Mouse (Mus musculus) neural tube, embryonic 10.5 days (tissue): ENCODE measurements around the gene Itm2b.

Source experiments
- DNase-seq: peaks from one replicate; pipeline ENCODE4 v3.0.0-alpha.2; 2017; ENCODE audit warnings: low spot score; ENCODE audit errors: extremely low spot score

Itm2b gene

DNA sequence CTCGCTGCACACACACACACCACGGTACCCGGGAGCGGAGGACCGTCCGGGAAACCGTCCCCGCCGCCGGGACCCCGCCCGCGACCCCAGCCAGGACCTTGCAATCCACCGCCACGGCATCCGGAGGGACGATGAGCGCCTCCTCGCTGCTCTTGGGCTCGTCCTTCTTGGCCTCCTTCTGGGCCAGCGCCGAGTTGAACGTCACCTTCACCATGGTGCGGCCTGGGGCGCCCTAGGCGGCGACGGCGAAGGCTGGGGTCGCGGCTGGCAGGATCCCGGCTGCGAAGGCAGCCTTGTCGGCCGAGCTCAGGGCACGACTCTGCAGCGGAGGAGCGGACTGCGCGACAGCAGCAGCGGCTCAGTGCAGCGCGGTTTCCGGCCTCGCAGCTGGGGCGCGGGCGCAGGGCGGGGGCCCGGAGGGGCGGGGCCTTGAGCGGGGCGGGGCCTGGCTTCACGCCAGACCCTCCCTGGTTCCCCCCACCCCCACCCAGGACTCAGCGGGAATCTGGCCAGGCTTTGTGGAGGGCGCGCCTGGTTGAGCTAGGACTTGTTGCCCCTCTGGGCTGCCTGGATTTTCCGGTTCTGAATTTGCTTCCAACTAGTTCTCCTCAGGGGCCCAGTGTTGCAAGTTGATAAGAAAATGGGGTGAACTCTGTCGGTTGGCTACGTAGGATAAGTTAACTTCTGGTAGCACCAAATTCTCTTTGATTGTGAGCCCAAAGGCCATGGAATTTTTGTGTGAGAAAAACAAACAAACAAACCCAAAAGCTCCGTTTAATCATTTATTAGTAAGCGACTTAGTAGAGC, at the start of gene Itm2b:
Gene Itm2b, minus strand, starts transcription at position 377 of the 807 bp plus-strand sequence.
- DNase-seq, result peak; percentile 91

DNA sequence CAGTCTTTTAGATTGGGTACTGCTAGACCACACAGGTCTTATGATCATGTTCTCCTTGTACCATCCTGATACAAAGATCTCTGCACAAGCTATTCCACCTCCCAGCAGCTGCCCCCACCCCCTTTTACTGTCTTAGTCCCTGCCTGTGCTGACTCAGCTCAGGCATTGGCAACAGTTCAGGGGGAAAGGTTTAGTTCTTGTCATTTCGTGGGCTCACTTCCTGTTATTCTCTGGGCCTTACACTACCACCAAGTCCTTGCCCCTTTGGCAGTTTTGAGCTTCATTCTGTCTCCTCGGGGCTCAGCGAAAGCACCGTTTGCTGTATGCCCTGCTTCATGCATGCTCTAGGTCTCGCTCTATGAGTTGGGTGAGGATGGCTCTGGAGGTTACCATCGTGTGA, 48.4 kb upstream of the Itm2b start:
- no peak for DNase-seq

DNA sequence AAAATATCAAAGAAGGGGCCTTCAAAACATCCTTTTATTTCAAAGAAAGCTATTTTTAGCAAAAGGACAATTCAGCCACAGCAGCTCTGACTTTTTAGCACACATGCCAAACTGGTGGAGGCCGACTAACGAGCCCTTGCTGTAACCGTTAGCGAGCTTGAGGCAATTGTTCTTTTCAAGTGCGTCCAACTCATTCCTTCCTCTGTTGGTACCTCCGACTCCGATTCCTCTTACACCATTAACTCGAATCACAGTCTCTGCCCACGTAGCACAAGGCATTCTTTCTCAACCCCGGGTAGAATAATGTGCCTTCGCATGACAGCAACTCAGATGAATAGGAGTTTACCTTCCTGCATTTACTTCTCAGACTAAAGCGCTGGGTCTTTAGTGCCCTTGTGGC, 45.5 kb upstream of the Itm2b start:
- no peak for DNase-seq

GRCm38 (mm10) chr14:73425571-73426041, 40.5 kb upstream of the Itm2b start:
- no peak for DNase-seq

GRCm38 (mm10) chr14:73424961-73425360, 39.9 kb upstream of the Itm2b start:
- no peak for DNase-seq

DNA sequence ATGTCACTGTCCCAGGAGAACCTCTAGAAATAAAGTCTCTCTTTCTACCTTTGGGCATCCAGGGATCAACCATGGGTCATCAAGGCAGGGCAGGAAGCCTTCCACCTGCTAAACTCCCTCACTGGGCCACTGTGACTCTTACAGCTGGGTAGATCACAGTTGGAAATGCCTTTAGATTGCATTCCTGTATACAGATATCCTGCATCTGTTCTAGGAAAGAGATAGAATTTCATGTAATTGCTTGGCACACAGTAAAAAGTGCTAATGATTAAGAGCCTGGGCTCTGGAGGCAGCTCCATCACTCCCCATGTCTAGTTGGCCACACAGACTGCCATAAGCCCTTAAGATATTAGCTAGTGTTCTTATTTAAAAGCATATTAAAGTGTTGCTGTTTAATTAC, 38.5 kb upstream of the Itm2b start:
- no peak for DNase-seq

GRCm38 (mm10) chr14:73422621-73423020, 37.5 kb upstream of the Itm2b start:
- no peak for DNase-seq

DNA sequence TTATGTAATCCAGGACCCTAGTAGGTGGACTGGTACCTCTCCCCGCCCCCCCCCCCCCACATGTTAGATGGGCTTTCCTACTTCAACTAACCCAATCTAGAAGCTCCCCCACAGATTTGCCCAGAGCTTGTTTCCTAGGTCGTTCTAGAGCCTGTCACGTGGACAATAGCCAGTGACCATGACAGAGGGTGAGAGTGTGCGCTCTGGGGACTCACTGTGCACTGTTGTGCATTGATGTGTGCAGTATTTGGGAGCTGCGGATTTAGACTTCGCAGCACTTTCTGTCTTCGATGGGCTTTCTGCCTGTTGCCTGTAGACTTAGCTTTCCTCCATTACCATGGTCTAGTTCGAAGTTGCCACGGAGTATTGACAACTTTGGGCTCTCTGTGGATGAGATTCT, 36.5 kb upstream of the Itm2b start:
- no peak for DNase-seq

GRCm38 (mm10) chr14:73420138-73420745, 35.2 kb upstream of the Itm2b start:
- DNase-seq, result no peak

DNA sequence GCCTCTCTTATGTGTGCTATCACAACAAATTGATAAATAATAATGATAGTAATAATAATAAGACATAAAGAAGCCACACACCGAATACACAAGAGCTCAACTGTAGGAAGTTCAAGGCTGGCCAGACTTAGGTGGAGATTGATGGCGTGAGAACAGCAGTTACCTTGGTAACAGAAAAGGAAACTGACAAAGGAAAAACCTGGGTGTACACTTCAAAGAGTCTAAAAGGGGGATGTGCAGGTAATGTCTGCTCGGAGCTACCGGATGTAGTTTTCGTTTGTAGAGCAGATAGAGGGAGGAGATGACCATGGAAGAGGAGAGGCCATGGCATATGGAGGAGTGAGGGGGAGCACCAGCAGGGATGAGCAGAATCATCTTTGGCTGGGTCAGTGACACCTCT, 31.4 kb upstream of the Itm2b start:
- DNase-seq, result no peak

GRCm38 (mm10) chr14:73415376-73416035, 30.4 kb upstream of the Itm2b start:
- DNase-seq, result peak; percentile 40

DNA sequence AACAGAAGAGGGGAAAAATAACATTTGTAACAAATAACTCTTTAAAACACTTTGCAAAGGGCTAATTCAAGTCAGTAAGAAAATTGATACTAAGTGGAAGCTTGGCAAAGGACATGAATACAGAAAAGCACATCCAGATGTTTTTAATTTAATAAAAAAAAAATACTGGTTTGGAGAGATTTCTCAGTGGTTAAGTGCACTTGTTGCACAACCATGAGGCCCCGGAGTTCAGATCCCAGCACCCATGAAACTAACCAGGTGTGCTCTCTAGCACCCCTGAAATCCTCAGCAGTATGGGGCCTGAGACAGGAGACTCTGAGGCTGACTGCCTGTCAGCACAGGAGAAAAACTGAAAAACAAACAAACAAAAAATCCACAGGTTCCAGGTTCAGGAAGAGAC, 26.6 kb upstream of the Itm2b start:
- DNase-seq, result no peak

- no peak for DNase-seq
Measured at GRCm38 (mm10) chr14:73410083-73410482, 25.0 kb upstream of the Itm2b start.

DNA sequence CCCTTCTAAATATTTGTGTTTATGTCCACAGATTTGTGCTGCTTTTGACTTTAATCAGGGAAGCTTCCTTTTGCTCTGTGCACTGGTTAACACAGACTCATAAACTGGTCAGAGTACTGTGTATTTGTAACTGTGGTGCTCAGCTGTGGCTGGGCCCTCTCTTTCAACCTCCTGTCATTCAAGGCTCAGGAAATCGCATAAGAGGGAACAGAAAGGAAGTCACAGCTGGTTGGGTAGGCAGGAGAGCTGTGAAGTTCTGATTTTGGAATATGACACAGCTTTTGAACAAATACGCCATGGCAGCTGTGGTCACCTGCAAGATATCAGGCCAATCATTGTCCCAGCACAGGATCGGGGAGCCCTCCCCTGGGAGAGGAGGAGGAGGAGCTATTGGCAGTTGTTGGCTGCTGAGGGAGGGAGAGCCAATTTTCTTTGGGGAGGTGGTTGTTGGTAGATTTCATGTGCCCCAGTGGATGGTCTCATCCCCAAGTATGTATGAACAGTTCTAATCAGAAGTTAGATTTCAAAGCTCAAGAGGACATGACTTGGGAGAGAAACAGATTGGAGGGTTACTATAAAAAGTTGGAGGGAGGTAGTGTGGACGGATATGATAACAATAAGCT, 23.2 kb upstream of the Itm2b start:
- no peak for DNase-seq

DNA sequence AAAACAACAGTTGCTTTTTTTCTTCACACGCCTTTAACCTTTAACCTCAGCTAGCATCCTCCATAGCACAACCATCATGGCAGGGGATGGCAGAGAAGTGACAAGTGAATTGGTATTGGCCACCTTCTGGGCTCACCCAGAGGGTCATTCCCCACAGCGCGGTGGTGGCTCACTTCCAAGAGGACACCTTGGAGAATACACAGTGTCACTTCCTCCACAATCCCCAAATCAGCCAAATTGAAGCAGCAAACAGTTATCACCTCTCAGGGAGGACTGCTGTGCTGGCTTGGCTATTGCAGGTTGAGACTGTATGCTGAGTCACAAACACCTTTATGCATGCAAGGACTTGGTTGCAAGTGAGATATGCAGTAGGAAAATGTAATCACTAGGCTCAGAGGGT, 18.9 kb upstream of the Itm2b start:
- DNase-seq, result no peak

GRCm38 (mm10) chr14:73403351-73403750, 18.3 kb upstream of the Itm2b start:
- DNase-seq, result no peak

DNA sequence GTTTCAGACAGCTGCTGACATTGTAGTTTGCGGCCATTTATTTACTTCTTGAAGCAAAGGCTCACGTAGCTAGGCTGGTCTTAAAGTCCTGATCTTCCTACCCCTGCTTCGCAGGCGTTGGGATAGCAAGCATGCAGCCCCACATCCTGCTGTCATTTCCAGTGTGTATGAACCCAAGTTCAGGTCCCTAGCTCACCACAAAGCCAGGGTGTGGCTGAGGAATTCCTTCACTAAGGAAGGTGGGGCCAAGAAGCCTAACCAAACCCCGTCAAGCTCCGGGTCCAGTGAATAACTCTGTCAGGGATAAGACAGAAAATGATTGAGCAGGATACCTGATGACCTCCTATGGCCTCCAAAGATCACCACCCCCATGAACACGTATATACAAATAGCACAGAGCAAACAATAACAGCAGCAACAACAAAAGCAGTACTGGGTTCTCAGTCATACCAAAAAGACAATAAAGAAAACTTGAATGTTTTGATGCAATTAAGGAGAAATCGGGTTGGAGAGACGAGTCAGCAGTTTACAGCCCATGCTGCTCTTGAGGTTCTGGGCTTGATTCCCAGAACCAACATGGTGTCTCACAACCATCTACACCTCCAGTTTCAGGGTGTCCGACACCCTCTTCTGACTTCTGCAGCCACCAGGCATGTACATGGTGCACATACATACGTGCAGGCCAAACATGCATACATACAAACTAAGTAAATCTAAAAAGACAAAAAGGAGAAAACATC, 17.4 kb upstream of the Itm2b start:
- no peak for DNase-seq

DNA sequence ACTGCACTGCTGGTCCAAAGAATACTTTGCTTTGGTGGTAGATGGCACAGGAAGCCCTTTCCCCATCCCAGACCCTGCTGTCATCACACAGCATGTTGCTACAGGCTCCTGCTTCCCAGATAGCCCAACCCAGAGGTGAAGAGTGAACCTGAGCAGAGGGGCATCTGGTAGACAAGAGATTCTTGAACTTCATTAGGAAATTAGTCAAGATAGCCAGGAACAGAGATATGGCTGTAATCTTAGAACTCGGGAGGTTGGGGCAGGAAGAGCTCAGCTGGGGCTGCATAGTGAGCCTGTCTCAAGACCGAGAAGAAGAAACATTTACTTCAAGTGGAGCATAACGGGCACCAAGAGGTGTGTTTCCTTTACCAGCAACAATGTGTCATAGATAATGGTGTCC, 16.3 kb upstream of the Itm2b start:
- DNase-seq, result no peak

DNA sequence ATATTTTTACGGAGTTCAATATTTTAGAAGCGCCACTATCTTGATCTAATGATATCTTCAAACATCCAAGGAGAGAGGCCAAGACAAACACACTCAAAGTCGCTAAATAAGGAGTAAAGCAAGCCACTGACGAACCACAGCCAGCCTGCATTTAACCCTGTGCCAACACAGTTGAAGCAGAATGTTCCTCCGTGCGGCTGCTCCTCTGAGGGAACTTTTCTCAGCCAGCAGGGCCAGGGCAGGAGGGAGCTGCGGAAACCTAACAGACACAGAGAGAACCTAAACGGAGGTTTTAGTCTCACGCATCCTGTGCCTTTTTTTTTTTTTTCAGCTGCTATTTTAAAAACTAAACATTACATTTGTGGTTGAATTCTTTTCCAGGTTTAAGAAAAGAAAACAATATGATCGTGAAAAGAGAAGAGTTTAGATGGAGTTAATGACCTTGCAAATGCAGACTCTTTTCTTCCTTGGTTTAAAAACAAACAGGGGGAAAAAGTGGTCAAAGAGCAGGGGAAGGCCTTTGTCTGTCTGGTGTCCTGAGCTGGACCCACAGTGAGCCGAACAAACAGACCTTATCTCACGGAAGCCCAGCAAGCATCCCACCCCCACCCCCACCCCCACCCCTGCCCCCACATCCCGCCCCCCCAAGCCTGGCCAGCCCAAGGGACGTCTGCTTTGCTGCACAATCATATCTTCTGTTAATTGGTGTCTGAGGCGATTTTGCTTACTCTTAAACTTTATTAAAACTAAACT, 15.0 kb upstream of the Itm2b start:
- DNase-seq, result no peak

GRCm38 (mm10) chr14:73398367-73398996, 13.4 kb upstream of the Itm2b start:
- DNase-seq, result no peak
